Mouse (Mus musculus) limb, embryonic 11.5 days (tissue): ENCODE measurements around the gene Grin2b. TPM values are rescaled to one million over a fixed set of nuclear protein-coding genes. Genes with fewer than 3 reads are reported as not detected.

ENCODE experiments used
- ATAC-seq: fragments of 200-750 bp; cut with Nextera tagmentation; 2 replicates; pipeline ENCODE4 v1.8.0; 2017; ENCODE audit warnings: low read depth; ENCODE audit not compliant: insufficient number of reproducible peaks, low FRiP score, low TSS enrichment
- DNase-seq: peaks from one replicate; pipeline ENCODE4 v3.0.0-alpha.2; 2015; ENCODE audit warnings: low spot score
- H3K27ac ChIP-seq: fragments of 300-500 bp; sonication (generic); replicated peaks from 2 replicates; pipeline ENCODE4 v1.5.1; 2014; ENCODE audit warnings: low read depth, mild to moderate bottlenecking, low read length
- H3K27me3 ChIP-seq: fragments of 300-500 bp; sonication (generic); 2 replicates; pipeline ENCODE4 v1.6.1; 2014; ENCODE audit warnings: mild to moderate bottlenecking, low read length, mixed read lengths; ENCODE audit not compliant: control insufficient read depth, insufficient read depth
- H3K36me3 ChIP-seq: fragments of 300-500 bp; sonication (generic); 2 replicates; pipeline ENCODE4 v1.6.1; 2014; ENCODE audit warnings: mild to moderate bottlenecking, low read length, moderate library complexity, mixed read lengths; ENCODE audit not compliant: control insufficient read depth, insufficient read depth
- H3K4me1 ChIP-seq: fragments of 300-500 bp; sonication (generic); 2 replicates; pipeline ENCODE4 v1.6.1; 2014; ENCODE audit warnings: low read length, mixed read lengths; ENCODE audit not compliant: control insufficient read depth, insufficient read depth
- H3K4me2 ChIP-seq: fragments of 300-500 bp; sonication (generic); 2 replicates; pipeline ENCODE4 v1.6.1; 2014; ENCODE audit warnings: low read depth, mild to moderate bottlenecking, moderate library complexity; ENCODE audit not compliant: severe bottlenecking
- H3K4me3 ChIP-seq: fragments of 300-500 bp; sonication (generic); 2 replicates; pipeline ENCODE4 v1.5.1; 2014; ENCODE audit warnings: low read depth, low read length
- H3K9ac ChIP-seq: fragments of 300-500 bp; sonication (generic); 2 replicates; pipeline ENCODE4 v1.6.1; 2014; ENCODE audit warnings: mild to moderate bottlenecking, low read length
- H3K9me3 ChIP-seq: fragments of 300-500 bp; sonication (generic); 2 replicates; pipeline ENCODE4 v1.6.1; 2016; ENCODE audit warnings: low read length; ENCODE audit not compliant: control insufficient read depth
- whole genome bisulfite sequencing: fragments of 180-500 bp; shearing (Covaris S2); extraction: QIAGEN DNeasy Blood & Tissue Kit; methylation state at CpG from one replicate; pipeline ENCODE4 v1.1.7; 2014; 5-methylcytosine and 5-hydroxymethylcytosine counted together
- polyA plus RNA-seq: library from polyadenylated mRNA; unstranded; fragments of >200 nt; fragmentation: Nextera tagmentation; extraction: Ambion mirVana; gene quantifications from 2 replicates; pipeline ENCODE4 v1.2.1, GENCODE M21; 2014

The Grin2b gene
- polyA plus RNA-seq, 1 experiment from 2014 or later = 0.32 TPM

DNA sequence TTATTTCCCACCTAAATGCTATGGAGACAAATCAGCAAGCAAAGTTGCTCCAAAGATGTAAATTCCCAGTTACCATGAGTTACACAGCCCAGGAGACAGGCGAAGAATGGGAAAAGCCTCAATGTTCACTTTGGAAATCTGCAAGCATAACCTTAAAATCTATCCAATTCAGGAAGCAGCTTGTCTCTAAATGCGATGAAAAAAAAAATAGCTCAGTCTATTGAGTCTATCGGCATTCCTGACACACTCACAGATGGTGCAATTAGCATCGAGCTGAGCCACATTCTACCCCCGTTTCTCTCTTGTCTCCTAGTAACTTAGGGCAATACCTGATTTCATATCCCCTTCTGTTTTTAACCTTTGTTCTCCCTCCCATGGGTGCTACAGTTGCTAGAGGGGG lies 309.3 kb downstream of the Grin2b start:
- no peaks in the 10 kb centered on the region for H3K27me3 ChIP-seq
- no peaks in the 10 kb centered on the region for H3K4me1 ChIP-seq
- DNase-seq (no peak), ATAC-seq (no peak)
- H3K36me3 ChIP-seq = no peaks in the 10 kb centered on the region
- H3K4me2 ChIP-seq = no peak overlapping the region
- no peak overlapping the region for H3K27ac ChIP-seq
- no peaks in the 10 kb centered on the region for H3K9me3 ChIP-seq
- WGBS = 88% methylated on average over 5 of the region's 5 CpGs
- no peak overlapping the region for H3K9ac ChIP-seq
- H3K4me3 ChIP-seq = no peak overlapping the region

DNA sequence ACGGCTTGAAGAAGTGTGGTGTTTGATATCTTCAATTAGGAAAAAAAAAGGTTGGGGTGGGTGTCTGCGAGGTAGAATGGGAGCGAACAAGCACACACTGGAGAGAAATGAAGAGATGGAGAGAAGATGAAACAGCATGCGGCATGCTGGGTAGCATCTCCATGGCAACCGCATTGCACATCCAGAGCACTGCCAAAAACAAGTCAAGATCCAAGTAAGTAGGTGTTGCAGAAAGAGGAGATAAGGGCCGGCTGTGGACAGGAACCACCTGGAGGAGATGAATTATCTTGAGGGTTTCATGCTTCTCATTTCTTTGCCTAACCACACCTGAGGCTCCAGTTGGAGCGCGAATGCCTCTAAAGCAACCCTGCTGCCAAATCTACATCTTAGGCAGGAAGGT lies 313.8 kb downstream of the Grin2b start:
- Histone ChIP-seq H3K27me3 (no peaks in the 10 kb centered on the region), H3K4me2 (no peak overlapping the region), H3K9me3 (no peaks in the 10 kb centered on the region), H3K9ac (no peak overlapping the region), H3K4me3 (no peak overlapping the region), H3K36me3 (no peaks in the 10 kb centered on the region), H3K27ac (no peak overlapping the region), H3K4me1 (no peaks in the 10 kb centered on the region; the same call in 1 of the 2 replicates)
- no peak for DNase-seq
- ATAC-seq = no peak
- 63% methylated on average over 8 of the region's 8 CpGs for WGBS

DNA sequence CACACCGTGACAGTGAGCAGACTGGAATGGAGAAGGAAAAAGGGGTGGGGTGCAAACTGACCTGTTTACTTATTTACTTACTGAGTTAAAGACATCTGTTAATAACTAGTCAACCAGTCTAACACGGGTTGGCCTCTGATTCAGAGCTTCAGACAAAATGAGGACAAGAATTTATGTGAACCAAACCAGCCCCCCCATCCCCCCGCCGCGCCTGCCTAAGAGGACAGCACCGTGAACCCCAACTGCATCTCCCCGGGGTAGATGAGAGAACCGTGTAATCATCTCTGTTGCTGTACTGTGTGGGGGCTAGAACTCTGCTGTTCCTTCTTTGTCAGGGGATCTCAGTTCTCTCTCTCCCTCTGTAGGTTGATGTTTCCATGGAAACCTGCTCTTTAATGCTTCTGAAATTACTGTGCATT lies 319.1 kb downstream of the Grin2b start:
- Histone ChIP-seq H3K9ac (no peak overlapping the region), H3K4me3 (no peak overlapping the region), H3K27ac (no peak overlapping the region), H3K36me3 (no peaks in the 10 kb centered on the region), H3K27me3 (no peaks in the 10 kb centered on the region), H3K4me1 (no peaks in the 10 kb centered on the region; the same call in 1 of the 2 replicates), H3K4me2 (no peak overlapping the region), H3K9me3 (no peaks in the 10 kb centered on the region)
- DNase-seq (no peak), ATAC-seq (no peak)
- 70% methylated on average over 8 of the region's 8 CpGs for WGBS

DNA sequence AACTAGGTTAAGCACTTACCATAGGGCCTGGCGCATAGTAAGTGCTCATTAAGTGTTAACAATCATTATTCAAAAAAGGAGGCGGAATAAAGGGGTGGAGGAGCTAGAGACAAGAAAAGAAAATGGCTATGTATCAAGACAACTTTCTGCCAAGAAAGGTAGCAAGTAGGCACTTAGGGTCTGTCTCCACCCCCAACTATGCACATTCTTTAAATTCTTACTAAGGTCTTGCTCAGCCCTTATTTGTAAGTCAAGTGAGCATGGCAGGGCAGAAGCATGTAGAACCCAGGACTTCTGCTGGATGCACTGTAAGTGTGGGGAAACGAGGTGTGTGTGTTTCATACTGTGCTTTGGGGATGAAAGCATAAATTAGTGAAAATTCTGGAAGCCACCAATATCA lies 329.6 kb downstream of the Grin2b start:
- H3K36me3 ChIP-seq = no peaks in the 10 kb centered on the region
- WGBS = 84% methylated on average over 3 of the region's 3 CpGs
- H3K9ac ChIP-seq = no peak overlapping the region
- no peaks in the 10 kb centered on the region for H3K27me3 ChIP-seq
- H3K4me2 ChIP-seq = no peak overlapping the region
- H3K4me3 ChIP-seq = no peak overlapping the region
- no peaks in the 10 kb centered on the region for H3K9me3 ChIP-seq
- ATAC-seq = no peak
- H3K27ac ChIP-seq = no peak overlapping the region
- DNase-seq = no peak
- H3K4me1 ChIP-seq = no peaks in the 10 kb centered on the region

DNA sequence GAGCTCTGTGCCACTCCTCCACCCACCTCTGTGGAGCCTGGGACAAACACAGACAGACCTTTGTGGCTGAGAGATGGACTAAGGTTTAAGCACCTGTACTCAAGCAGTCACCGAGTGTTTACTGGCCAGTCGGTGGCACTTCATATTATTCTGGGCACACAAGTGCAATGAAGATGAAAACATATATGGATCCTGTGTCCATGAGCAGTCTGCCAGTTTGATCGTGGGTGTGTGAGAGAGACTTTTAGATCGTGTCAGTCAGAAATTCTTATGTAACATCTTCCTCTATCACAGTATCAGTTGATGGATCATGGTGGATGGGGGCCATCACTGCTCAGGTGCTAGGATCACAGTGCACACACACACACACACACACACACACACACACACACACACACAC lies 337.0 kb downstream of the Grin2b start:
- Histone ChIP-seq H3K4me1 (no peaks in the 10 kb centered on the region), H3K9ac (no peak overlapping the region), H3K4me2 (no peak overlapping the region), H3K27ac (no peak overlapping the region), H3K4me3 (no peak overlapping the region), H3K9me3 (no peaks in the 10 kb centered on the region), H3K27me3 (no peaks in the 10 kb centered on the region), H3K36me3 (no peaks in the 10 kb centered on the region)
- ATAC-seq (no peak), DNase-seq (no peak)
- 88% methylated on average over 4 of the region's 4 CpGs for WGBS

DNA sequence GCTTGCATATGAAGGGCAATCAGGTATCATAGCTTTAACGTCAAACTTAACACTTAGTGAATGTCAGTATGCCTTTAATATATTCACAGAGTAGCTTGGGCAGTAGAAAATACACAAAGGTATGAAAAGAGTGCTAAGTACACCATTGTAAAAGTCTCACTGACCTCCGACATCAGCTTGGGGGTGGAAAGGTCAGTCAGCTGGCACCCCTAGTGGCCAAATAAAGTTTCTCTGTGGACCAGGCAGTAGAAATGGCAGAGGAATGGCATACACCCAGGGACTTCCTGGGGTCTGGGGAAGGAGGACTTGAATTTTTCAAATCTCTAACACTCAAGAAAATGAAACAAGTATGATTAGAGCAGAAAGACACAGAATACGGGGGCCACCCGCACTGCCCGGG lies 339.8 kb downstream of the Grin2b start:
- no peak overlapping the region for H3K4me2 ChIP-seq
- no peak overlapping the region for H3K9ac ChIP-seq
- no peak for DNase-seq
- no peak overlapping the region for H3K27ac ChIP-seq
- no peaks in the 10 kb centered on the region for H3K36me3 ChIP-seq
- no peak overlapping the region for H3K4me3 ChIP-seq
- H3K27me3 ChIP-seq = no peaks in the 10 kb centered on the region
- WGBS = 69% methylated on average over 5 of the region's 5 CpGs
- no peaks in the 10 kb centered on the region for H3K4me1 ChIP-seq
- ATAC-seq = no peak
- no peaks in the 10 kb centered on the region for H3K9me3 ChIP-seq

DNA sequence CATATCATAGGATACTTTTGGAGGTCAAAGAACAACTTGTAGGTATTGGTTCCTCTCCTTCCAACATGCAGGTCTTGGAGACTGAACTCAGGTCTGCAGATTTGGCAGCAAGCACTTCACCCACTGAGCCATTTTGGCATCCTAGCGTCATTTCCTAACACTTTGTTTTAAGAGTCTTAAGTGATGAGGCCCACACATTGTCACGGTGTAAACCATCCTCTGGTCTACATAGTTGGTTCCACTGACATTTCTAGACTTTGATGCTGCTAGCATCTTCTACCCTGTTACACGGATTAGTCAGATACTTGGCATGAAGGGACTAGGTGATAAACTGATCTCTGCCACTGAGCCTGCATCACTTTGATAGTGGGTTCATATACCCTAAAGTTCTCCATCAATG lies 341.3 kb downstream of the Grin2b start:
- Histone ChIP-seq H3K9me3 (no peaks in the 10 kb centered on the region), H3K9ac (no peak overlapping the region), H3K27ac (no peak overlapping the region), H3K36me3 (no peaks in the 10 kb centered on the region), H3K27me3 (no peaks in the 10 kb centered on the region), H3K4me1 (no peaks in the 10 kb centered on the region), H3K4me3 (no peak overlapping the region), H3K4me2 (no peak overlapping the region)
- ATAC-seq (no peak), DNase-seq (no peak)
- WGBS = 85% methylated on average over 3 of the region's 3 CpGs

DNA sequence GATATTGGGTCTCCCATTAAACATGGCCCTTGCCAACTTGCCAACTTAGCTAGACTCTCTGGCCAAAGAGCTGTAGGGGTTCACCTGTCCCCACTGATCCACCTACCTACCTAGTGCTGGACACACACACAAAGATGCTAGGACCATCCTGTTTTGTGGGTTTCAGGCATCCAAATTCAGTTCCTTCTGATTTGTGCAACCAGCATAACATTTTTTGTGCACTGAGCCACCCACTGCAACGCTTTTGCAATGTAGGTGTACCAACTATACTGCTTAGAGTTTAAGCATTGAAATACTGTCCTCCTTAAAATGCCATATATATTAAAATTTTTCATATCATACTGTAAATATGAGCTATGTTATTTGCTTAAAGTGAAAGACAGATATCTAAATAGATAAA lies 342.3 kb downstream of the Grin2b start:
- no peaks in the 10 kb centered on the region for H3K4me1 ChIP-seq

DNA sequence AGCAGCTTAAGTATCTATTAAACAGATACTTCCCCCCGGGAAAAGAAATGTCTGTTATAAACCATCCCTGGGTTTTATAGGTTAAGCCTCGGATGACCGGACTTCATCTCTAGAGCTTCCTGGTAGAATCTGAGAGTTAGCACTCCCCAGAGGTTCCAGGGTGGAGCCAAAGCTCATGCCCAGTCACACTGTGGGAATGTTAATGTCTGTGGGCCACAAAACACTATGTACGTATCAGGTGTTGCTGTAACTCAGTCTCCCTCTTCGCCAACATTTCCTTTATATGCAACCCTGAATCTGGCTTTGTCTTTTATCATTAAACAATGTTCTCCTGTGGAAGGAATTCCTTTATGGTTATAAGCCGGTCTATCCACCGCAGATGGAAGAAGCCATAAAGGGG lies 343.9 kb downstream of the Grin2b start:
- H3K4me1 ChIP-seq = no peaks in the 10 kb centered on the region
- H3K36me3 ChIP-seq = no peaks in the 10 kb centered on the region
- no peak for ATAC-seq
- H3K4me3 ChIP-seq = no peak overlapping the region
- no peak overlapping the region for H3K27ac ChIP-seq
- H3K4me2 ChIP-seq = no peak overlapping the region
- no peak for DNase-seq
- H3K9ac ChIP-seq = no peak overlapping the region
- H3K9me3 ChIP-seq = no peaks in the 10 kb centered on the region
- H3K27me3 ChIP-seq = no peaks in the 10 kb centered on the region
- 79% methylated on average over 7 of the region's 7 CpGs for WGBS

More for the DNA sequence above, 342.3 kb downstream of the Grin2b start:
- Histone ChIP-seq H3K36me3 (no peaks in the 10 kb centered on the region), H3K4me3 (no peak overlapping the region), H3K27ac (no peak overlapping the region), H3K9me3 (no peaks in the 10 kb centered on the region), H3K27me3 (no peaks in the 10 kb centered on the region), H3K4me2 (no peak overlapping the region), H3K9ac (no peak overlapping the region)
- ATAC-seq (no peak), DNase-seq (no peak)
- 79% methylated on average over 1 of the region's 1 CpGs for WGBS
